Mouse (Mus musculus) gastrocnemius, adult 8-10 months (tissue): ENCODE measurements around the gene Muc3. TPM values are rescaled to one million over a fixed set of nuclear protein-coding genes. Genes with fewer than 3 reads are reported as not detected.
"Not testable (repeated sequence)": the region's sequence is repeated elsewhere in the genome, so short reads cannot be mapped to it uniquely, and the experiment has no call there.

Source experiments
- DNase-seq, 2 experiments: peaks; one replicate each; pipeline ENCODE4 v3.0.0; 2022; ENCODE audit warnings: low spot score in 2 of 2
- total RNA-seq, 4 experiments: library from RNA; stranded (reverse); gene quantifications; 2 replicates each; pipeline ENCODE4 v1.2.4; 2022

The Muc3 gene
- not detected for total RNA-seq

DNA sequence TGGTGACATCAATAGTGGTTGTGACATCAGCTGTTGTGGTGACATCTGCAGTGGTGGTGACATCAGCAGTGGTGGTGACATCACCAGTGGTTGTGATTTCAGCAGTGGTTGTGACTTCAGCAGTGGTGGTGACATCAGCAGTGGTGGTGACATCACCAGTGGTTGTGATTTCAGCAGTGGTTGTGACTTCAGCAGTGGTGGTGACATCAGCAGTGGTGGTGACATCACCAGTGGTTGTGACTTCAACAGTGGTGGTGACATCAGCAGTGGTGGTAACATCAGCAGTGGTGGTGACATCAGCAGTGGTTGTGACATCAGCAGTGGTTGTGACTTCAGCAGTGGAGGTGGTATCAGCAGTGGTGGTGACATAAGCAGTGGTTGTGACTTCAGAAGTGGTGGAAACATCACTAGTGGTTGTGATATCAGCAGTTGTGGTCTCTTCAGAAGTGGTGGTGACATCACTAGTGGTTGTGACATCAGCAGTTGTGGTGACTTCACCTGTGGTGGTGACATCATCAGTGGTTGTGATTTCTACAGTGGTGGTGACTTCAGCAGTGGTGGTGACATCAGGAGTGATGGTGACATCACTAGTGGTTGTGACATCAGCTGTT lies at the start of gene Muc3:
Muc3 (minus strand) TSS at position 51 of the 611 bp plus-strand sequence.
- not testable (repeated sequence) for DNase-seq

DNA sequence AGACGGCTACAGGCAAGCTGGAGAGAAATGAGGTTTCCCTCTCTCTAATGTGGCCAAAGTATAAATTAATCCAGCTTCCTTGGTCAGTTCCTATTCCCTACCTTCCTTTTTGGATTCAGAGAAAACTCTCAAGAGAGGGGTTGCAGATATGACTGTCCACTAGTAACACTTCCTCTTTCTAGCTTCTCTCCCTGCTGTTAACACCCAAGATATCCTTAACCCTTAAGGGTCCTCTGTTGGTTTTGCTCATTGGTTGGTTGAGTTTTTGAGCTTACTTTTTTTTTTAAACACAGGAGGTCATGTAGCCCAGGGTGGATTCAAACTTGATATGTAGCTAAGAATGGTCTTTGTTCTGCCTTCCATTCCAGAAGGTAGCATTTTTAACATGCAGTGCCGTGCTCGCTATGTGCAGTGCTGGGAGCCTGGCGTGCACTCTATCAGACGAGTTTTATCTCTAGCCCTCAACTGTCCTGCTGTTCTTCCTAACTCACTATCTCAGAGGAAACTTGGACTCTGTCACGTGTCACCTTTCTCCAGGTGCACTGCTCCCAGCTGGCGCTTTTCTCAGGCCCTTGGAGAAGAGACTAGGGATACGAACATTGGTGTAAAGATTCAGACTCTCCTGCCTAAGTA lies 45.5 kb upstream of the Muc3 start:
- DNase-seq = no peak

DNA sequence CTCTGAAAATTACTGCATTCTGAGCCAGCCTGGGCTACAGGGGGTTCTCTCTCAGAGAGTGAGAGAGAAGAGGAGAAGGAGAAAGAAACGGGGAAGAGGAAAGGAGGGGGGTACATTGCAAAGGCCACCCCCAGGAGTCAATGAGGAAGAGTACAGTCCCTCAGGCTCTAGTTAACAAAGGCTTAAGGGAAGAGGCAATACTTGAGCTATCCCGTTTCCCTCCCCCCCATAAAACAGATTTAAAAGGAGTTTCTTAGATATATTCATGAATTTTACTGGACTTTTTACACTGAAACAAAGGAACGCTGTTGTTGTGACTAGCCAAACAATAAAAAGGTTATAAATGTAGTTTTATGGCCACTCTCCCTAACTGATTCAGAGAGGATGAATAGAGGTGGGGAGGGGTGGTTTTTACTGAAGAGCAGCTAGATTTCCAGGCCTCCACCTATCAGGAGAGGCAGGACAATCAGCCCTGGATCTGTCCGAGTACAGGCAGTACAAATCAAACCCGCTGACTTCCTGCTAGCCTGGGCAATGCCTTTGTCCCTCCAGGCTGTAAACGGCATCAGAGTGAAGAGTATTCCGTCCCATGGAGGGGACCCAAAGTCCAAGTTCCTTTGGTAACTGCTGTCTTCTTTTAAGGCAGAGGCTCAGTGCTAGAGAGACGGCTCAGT lies 44.3 kb upstream of the Muc3 start:
- no peak for DNase-seq

DNA sequence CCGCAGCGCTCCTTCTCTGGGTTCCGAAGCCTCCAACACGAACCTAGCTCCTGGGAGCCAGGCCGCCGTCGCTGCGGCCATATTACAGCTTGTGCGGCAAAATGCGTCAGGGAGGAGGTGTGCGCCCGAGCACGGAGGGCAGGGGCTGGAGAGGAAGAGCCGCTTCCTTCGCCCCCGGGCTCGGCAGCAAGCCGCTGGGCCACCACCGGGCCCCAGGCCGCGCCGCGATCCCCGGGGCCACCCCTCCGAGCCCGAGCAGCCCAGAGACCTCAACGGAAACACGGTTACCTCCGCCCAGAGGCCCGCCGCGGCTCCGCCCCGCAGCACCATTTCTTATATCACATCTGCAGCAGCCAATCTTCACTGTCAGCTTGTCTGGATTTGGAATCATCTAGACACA lies 40.2 kb upstream of the Muc3 start:
- no peak for DNase-seq

DNA sequence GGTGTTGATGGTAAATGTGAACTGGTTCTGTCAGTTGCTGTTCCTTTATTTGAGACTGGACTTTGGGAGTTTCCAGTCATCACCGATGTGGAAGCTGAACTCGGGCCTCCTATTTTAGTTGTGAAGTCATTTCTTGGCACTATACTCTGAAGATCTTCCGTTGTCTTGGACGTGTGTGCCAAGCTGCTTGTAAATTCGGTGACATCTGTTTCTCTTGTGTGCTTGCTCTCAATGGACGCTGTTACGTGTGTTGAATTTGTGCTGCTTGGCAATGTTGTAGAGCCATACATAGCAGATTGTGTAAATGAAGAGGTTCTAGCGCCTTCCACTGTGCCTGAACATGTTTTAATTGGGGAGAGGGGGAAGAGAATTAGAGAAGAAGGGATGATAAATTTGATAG lies 36.2 kb upstream of the Muc3 start:
- no peak for DNase-seq

DNA sequence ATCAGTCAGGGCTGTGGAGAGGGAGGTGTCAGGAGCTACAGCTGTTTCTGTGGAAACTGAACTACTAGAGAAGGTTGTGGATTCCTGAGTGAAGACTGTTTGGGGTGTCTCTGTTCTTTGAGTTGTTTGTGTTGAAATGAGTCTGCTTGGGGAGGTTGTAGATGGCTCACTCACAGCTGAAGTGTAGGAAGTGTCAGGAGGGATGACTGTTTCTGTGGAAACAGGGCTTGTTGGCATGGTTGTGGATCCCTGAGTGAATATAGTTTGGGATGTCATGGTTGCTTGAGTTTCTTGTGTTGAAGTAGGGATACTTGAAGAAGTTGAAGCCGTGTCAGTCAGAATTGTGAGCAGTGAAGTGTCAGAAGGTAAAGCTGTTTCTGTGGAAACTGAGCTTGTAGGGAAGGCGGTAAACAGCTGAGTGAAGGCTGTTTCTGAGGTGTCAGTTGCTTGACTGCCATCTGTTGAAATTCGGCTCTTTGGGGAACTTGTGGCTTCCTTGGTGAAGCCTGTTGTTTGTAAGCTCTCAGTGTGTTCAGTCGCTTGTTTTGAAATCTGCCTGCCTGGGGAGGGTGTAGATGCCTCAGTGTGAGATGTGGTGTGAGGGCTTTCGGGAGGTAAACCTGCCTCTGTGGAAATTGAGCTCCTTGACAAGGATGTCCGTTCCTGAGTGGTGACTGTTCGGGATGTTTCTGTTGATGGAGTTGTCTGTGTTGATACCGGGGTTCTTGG lies 30.7 kb upstream of the Muc3 start:
- DNase-seq = no peak

DNA sequence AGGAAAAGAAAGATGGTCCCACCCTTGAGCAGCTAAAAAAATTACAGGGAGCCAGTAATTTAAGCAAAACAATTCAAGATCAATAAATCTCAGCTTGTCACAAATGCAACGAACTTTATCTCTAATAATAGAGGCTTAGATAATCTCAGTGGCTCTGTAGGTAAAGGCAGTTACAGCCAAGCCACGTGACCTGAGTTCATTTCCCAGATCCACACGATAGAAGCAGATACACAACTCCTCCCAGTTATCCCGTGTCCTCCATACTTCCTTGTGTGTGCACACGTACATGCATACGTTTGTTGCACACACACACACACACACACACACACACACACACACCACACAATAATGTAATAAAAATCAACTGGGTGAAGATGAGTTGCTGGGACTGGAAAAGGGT lies 24.8 kb upstream of the Muc3 start:
- DNase-seq = no peak

DNA sequence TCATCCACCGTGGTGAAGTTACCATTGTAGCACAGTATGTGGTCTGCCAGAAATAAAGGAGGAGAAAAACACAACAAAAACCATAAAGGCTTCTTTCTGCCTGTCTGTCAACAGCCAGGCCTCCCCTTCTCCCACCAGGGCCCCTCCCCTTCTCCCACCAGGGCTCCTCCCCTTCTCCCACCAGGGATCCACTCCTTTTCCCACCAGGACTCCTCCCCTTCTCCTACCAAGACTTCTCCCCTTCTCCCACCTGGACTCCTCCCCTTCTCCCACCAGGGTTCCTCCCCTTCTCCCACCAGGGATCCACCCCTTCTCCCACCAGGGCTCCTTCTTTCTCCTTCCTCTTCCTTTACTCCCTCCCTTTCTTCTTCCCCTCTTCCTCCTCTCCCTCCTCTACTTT lies 23.5 kb upstream of the Muc3 start:
- DNase-seq = no peak

DNA sequence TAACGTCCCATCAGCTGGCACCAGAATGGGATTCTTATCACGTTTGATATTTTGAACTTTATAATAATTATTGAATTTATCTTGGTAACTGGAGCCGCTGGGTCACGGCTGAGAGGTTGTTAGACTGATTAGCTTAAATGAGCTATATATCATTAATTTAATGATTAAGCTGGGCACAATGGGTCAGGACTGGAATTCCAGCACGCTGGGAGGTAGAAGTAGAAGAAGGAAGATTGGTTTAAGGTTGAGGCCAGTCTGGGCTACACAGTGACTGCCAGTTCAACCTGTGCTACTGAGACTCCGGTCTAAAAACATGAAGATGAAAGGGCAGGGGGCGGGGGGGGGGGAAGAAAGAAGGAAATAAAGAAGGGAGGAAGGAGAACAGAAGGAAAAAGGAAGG lies 22.4 kb upstream of the Muc3 start:
- no peak for DNase-seq

DNA sequence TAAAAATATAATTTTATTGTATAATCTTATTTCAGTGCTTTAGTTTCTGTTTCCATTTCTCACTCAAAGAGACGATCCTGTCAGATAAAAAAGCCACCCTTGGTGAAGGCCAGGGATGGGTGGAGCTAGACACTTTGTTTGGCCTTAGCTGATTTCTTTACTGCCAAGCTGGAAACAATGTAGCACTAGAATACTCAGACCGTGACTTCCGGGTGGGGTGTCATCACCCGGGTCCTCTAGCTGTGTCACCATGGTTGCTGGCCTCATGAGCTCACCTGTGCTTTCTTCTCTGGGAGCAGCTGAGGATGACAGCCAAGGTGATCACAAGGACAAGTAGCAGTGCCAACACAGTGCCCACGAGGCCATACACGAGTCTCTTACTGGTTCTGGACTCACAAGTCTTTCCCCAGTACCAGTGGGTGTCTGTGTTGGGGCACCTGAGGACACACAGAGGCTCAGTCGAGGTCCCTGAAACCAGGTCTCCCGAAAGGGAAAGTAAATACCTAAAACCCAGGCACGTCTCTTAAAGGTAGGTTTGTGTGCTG lies 21.8 kb upstream of the Muc3 start:
- no peak for DNase-seq

DNA sequence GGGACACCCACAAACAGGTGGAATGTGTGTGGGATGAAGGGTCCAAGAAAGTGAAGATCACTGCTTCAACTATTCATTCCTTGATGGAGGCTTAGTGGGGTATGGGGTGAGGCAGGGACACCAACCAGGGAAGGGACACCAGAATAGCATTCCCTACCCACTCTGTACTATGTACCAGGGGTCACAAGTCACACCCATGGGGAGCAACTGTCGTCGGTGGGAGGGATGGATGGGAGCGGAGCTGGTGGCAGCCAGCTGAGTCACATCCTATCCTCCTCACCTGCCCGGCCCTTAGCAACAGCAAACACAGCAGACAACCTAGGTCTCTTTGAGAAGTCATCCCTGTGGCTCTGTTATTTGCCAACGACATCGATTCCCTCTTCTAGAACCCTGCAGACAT lies 18.4 kb upstream of the Muc3 start:
- DNase-seq = no peak

DNA sequence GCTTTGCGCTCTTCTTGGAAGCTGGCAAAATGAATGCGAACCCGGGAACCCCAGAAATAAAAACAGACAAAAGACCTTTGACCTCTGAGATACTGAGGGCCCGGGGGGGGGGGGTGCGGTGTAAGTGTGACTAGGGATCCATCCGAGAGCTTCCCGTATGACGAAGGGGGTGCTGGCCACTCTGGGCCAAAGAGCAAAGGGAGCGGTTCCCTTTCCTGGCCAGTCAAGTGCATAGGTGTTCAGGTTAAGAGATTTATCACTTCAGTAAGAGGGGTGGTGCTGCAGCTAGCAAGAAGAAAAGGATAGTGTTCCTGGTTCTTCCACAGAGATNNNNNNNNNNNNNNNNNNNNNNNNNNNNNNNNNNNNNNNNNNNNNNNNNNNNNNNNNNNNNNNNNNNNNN lies 16.9 kb upstream of the Muc3 start:
- no peak for DNase-seq

DNA sequence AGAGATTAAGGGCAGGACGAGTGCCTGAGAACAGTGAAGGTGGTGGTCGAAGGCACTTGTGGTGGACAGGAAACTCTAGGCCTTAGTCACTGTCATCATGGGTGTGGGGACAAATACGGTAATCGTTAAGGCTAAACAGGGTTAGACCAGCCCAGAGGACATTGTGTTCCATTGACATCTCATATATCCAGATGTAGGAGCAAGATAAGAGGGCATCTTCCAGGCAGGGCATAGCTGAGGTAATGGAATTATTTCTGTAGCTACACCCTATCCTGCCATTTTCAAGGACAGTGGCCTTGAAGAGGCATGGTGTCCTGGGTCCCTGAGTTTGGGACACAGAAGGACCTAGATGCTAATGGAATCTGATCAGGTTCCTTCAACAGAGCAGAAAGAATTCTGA lies 12.7 kb upstream of the Muc3 start:
- DNase-seq = no peak

DNA sequence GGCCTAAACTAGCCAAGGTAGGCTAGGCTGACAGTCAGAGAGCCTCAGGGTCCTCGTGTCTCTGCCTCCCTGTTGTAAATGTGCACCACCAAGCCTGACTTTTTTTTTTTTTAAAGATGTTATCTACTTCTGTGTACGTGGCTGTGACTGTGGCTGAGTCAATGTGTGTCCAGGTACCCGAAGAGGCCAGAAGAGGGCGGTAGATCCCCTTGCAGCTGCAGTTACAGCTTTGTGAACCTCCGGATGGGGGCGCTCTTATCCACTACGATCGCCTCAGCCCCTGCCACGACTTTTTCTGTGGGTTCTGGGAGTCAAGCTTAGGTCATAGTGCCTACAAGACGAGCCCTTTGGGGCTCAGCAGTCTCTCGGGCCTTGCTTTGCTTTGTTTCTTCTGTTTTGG lies 10.3 kb upstream of the Muc3 start:
- no peak for DNase-seq

DNA sequence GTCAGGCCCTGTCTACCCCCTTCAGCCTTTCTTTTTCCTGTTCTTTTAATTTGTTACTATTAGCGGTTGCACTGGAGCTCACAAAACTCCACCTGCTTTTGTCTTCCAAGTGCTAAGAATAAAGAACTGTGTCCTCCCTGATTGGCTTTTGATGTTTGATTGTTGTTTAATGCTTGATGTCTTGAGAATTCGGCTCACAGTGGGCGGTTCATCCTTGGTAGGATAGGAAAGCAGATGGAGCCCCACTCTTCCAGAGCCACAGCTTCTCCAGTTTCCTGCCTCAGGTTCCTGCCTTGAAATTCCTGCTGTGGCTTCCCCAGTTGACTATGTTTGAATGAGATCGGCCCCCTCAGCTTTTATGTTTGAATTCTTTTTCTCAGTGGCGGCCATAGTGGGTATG lies 4.2 kb upstream of the Muc3 start:
- DNase-seq = no peak

DNA sequence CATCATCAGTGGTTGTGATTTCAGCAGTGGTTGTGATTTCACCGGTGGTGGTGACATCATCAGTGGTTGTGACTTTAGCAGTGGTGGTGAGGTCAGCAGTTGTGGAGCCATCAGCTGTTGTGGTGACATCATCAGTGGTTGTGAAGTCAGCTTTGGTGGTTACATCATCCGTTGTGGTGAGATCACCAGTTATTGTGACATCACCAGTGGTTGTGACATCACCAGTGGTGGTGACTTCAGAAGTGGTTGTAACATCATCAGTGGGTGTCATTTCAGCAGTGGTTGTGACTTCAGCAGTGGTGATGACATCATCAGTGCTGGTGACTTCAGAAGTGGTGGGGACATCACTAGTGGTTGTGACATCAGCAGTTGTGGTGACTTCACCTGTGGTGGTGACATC lies 3.5 kb upstream of the Muc3 start:
- no peak for DNase-seq

DNA sequence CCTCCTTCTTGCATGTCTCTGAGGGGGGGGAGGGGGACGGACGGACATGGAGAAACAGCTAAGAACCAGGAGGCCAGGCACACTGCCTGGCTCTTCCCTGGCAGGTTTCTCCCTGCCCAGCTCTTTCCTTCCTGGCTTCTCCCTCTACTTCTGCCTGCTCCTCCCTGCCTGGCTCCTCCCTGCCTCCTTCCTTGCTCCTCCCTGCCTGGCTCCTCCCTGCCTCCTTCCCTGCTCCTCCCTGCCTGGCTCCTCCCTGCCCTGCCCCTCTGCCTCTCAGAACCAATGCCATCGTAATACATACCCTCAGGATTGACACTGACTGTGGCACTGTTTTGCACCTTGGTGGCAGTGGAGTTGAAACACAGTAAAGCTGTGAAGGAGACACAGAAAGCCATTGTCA lies 8.3 kb downstream of the Muc3 start:
- DNase-seq = no peak

DNA sequence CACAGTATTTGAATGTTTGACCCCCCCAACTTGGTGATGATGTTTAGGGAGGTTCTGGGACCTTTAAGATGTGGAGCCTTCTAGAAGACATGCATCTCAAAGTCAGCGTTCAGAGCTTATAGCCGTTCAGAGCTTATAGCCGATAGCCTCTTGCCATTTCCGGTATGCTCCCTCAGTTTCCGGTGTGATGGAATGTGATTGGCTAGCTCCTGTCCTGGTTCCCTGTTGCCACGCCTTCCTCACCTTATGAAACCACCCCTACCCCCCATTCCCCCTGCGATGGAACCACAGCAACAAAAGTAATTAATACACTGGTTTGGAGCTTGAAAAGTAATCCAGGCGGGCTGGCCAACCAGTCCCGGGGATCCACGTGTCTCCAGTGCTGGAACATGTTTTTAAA lies 10.1 kb downstream of the Muc3 start:
- DNase-seq = no peak

DNA sequence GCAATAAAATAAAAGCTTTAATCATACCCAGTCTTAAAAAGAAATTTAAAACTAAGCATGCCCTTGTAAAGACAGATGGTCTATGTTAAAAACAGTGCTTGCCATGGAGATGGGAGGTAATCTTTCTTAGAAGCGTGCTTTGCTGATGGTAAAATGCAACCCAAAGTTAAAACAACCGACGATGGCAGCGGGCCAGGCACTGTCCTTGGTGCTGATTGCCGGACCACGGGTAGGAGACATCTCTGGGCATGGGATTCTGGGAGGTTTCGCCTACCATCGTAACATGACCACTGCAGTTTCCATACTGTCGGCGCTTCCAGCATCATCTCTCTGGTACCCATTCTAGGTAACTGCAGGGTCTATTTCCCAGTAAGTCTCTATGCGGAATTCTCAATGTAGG lies 14.2 kb downstream of the Muc3 start:
- DNase-seq = no peak

DNA sequence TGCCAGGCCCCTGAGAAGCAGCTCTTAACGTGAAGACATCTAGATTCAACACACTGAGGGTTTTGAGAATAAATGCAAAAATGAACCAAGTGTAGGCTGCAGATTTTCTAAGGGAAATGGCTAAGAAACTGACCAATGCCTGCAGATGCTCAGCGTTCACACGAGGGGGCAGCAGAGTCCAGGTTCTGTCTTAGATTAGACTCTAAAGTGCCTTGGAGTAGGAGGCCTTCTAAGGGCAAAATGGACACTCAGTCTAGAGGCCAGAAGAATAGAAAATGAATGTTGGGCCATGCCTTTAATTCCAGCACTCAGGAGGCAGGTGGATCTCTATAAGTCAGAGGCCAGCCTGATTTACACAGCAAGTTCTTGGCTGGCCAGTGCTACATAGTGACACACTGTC lies 17.6 kb downstream of the Muc3 start:
- no peak for DNase-seq

DNA sequence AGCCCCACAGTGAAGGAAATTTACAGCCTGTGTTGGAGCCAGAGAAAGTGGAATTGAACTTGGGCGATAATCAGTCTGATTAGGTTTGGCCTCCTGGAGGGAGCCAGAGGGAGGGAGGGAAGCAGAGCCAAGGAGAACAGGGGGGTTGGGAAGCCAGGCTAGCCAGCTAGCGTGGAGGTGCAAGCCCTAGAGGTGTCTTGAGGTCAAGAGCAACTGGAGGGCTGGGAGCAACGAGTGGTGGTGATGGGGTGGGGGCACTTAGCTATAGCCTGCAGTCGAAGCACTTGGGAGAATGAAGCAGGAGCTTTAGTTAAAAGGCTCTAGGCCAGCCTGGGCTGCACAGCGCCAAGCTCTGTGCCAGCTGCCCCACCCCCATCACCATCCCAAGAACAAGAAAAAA lies 19.8 kb downstream of the Muc3 start:
- DNase-seq = no peak

DNA sequence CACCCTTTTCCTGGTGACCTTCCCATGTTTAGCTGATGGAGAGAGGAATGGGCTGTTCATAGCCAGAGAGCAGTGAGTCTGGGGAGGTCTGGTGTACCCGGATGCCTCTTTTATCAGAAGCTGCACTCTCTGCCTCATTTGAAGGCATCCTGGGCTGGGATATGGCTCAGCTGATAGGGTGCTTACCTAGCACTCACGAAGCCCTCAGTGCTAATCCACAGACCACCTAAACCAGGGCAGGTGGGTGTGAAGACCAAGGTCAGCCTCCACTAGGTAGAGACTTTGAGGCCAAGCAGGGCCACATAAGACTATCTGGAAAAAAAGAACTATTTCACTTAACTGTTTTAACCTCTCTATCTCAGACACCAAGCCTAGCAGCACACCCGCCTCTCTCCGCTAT lies 25.6 kb downstream of the Muc3 start:
- no peak for DNase-seq
